8 mouse cellular contexts compared by ENCODE assay signal in genomic region chr16:76539669-76540068, GRCm38 (mm10).
DNase-seq lines count a peak whose midpoint lies in the region; ATAC-seq and TF ChIP-seq lines count a peak whose summit lies in the region.

No protein-coding gene starts in this region.

- no peaks in the 10 kb centered on the region for H3K36me3 ChIP-seq in embryonic facial prominence, embryonic 11.5 days (replicated peaks; ENCODE audit: control insufficient read depth, insufficient read depth, low read depth, low read length)
- no peaks in the 10 kb centered on the region for H3K36me3 ChIP-seq in heart, embryonic 16.5 days (ENCODE audit: control insufficient read depth, insufficient read depth)
- no peaks in the 10 kb centered on the region for H3K36me3 ChIP-seq in midbrain, embryonic 10.5 days

- H3K27me3 ChIP-seq in embryonic facial prominence, embryonic 11.5 days (ENCODE audit: control insufficient read depth, insufficient read depth, low read length) = no peaks in the 10 kb centered on the region
- H3K27me3 ChIP-seq in heart, embryonic 16.5 days (ENCODE audit: control insufficient read depth, insufficient read depth, low read length) = no peaks in the 10 kb centered on the region
- H3K27me3 ChIP-seq in midbrain, embryonic 10.5 days (ENCODE audit: low read depth, poor library complexity, severe bottlenecking) = peaks cover 11% of the 10 kb centered on the region

- intact Hi-C loops in gastrocnemius, adult 2 months (cut with DNase I) = no loop called here

- H3K27ac ChIP-seq in gastrocnemius, adult 2 months = no peak overlapping the region
- H3K27ac ChIP-seq in embryonic facial prominence, embryonic 11.5 days (replicated peaks; ENCODE audit: low read depth, low read length) = no peak overlapping the region
- H3K27ac ChIP-seq in heart, embryonic 16.5 days (ENCODE audit: low read length) = no peak overlapping the region
- peak overlapping the region; percentile 19; the same call in 1 of the 2 replicates for H3K27ac ChIP-seq in midbrain, embryonic 10.5 days (replicated peaks)

- no peaks in the 10 kb centered on the region for H3K9me3 ChIP-seq in embryonic facial prominence, embryonic 11.5 days (replicated peaks; ENCODE audit: control insufficient read depth, low read length)
- no peaks in the 10 kb centered on the region for H3K9me3 ChIP-seq in heart, embryonic 16.5 days (replicated peaks; ENCODE audit: control insufficient read depth, low read length)
- no peaks in the 10 kb centered on the region for H3K9me3 ChIP-seq in midbrain, embryonic 10.5 days (replicated peaks)

- WGBS in embryonic facial prominence, embryonic 11.5 days = 2% methylated on average over 6 of the region's 6 CpGs
- 21% methylated on average over 6 of the region's 6 CpGs for whole genome bisulfite sequencing in heart, embryonic 16.5 days
- 2% methylated on average over 6 of the region's 6 CpGs for WGBS in midbrain, embryonic 10.5 days

- TF ChIP-seq CTCF in gastrocnemius, adult 2 months (IDR thresholded peaks at IDR 0.05) = no peak

- no peak overlapping the region for H3K9ac ChIP-seq in embryonic facial prominence, embryonic 11.5 days (replicated peaks; ENCODE audit: low read length)
- H3K9ac ChIP-seq in heart, embryonic 16.5 days (ENCODE audit: low read length) = no peak overlapping the region

- peak; percentile 29 for DNase-seq in gastrocnemius, adult 2 months
- no peak for DNase-seq in gastrocnemius, adult 18-20 months (ENCODE audit: low spot score)
- DNase-seq in embryonic facial prominence, embryonic 11.5 days (ENCODE audit: low spot score) = peak; percentile 72
- DNase-seq in kidney, postnatal 14 days = peak; percentile 42
- peak; percentile 85 for DNase-seq in midbrain, embryonic 10.5 days (ENCODE audit: low spot score)
- no peak for DNase-seq in natural killer cell, adult 2 months (ENCODE audit: low spot score in 2 of 2)
- DNase-seq in thymus, postnatal 0 days (ENCODE audit: low spot score) = no peak

- ATAC-seq in embryonic facial prominence, embryonic 11.5 days (replicated peaks; ENCODE audit: insufficient number of reproducible peaks, low FRiP score, low TSS enrichment, low read depth) = peak; percentile 92
- peak; percentile 65 for ATAC-seq in heart, embryonic 16.5 days (replicated peaks; ENCODE audit: extremely low read depth, insufficient read depth, low FRiP score)

- H3K4me2 ChIP-seq in embryonic facial prominence, embryonic 11.5 days (ENCODE audit: low read depth, low read length) = no peak overlapping the region
- peak overlapping the region; percentile 1; the same call in 1 of the 2 replicates for H3K4me2 ChIP-seq in heart, embryonic 16.5 days (ENCODE audit: low read depth, low read length)

- no peak overlapping the region for H3K4me3 ChIP-seq in gastrocnemius, adult 2 months
- no peak overlapping the region for H3K4me3 ChIP-seq in embryonic facial prominence, embryonic 11.5 days (ENCODE audit: low read depth, low read length)
- H3K4me3 ChIP-seq in heart, embryonic 16.5 days (ENCODE audit: low read length) = no peak overlapping the region
- H3K4me3 ChIP-seq in midbrain, embryonic 10.5 days = no peak overlapping the region

- no peaks in the 10 kb centered on the region for H3K4me1 ChIP-seq in embryonic facial prominence, embryonic 11.5 days (ENCODE audit: control insufficient read depth, insufficient read depth, low read length)
- peaks cover 11% of the 10 kb centered on the region for H3K4me1 ChIP-seq in heart, embryonic 16.5 days (ENCODE audit: control insufficient read depth, insufficient read depth, low read length)
- H3K4me1 ChIP-seq in midbrain, embryonic 10.5 days = peaks cover 36% of the 10 kb centered on the region

Comparison
In these comparisons a context has a peak if more than half of its experiments do, and no peak if none do; other contexts are left out.
1. DNase-seq: peak in gastrocnemius, adult 2 months (single experiment), embryonic facial prominence, embryonic 11.5 days (single experiment), kidney, postnatal 14 days (single experiment) and midbrain, embryonic 10.5 days (single experiment); none in gastrocnemius, adult 18-20 months (single experiment), natural killer cell, adult 2 months (0 of 2) and thymus, postnatal 0 days (single experiment).